Mouse (Mus musculus) hindbrain, embryonic 11.5 days (tissue): ENCODE data around the gene Ehbp1l1. TPM values are rescaled to one million over a fixed set of nuclear protein-coding genes. Genes with fewer than 3 reads are reported as not detected.

Experiments used
- ATAC-seq: fragments of 200-750 bp; cut with Nextera tagmentation; 2 replicates; pipeline ENCODE4 v1.8.0; 2017; ENCODE audit warnings: mild to moderate bottlenecking, moderate TSS enrichment, moderate library complexity; ENCODE audit not compliant: low FRiP score
- DNase-seq: peaks from one replicate; pipeline ENCODE4 v3.0.0-alpha.2; 2015; ENCODE audit warnings: low spot score
- H3K27ac ChIP-seq: fragments of 300-500 bp; sonication (generic); 2 replicates; pipeline ENCODE4 v1.5.1; 2014; ENCODE audit warnings: mild to moderate bottlenecking, low read depth, low read length
- H3K27me3 ChIP-seq: fragments of 300-500 bp; sonication (generic); 2 replicates; pipeline ENCODE4 v1.6.1; 2014; ENCODE audit warnings: mild to moderate bottlenecking, low read length, moderate library complexity, mixed read lengths; ENCODE audit not compliant: control insufficient read depth, insufficient read depth
- H3K36me3 ChIP-seq: fragments of 300-500 bp; sonication (generic); 2 replicates; pipeline ENCODE4 v1.6.1; 2014; ENCODE audit warnings: mild to moderate bottlenecking, low read length, moderate library complexity, mixed read lengths; ENCODE audit not compliant: control insufficient read depth, insufficient read depth
- H3K4me1 ChIP-seq: fragments of 300-500 bp; sonication (generic); replicated peaks from 2 replicates; pipeline ENCODE4 v1.6.1; 2014; ENCODE audit warnings: low read length, mixed read lengths; ENCODE audit not compliant: control insufficient read depth, insufficient read depth
- H3K4me2 ChIP-seq: fragments of 300-500 bp; sonication (generic); replicated peaks from 2 replicates; pipeline ENCODE4 v1.6.1; 2014; ENCODE audit warnings: mild to moderate bottlenecking, low read depth, low read length
- H3K4me3 ChIP-seq: fragments of 300-500 bp; sonication (generic); 2 replicates; pipeline ENCODE4 v1.5.1; 2014; ENCODE audit warnings: low read depth, low read length
- H3K9ac ChIP-seq: fragments of 300-500 bp; sonication (generic); 2 replicates; pipeline ENCODE4 v1.6.1; 2014; ENCODE audit warnings: low read depth, low read length
- H3K9me3 ChIP-seq: fragments of 300-500 bp; sonication (generic); 2 replicates; pipeline ENCODE4 v1.6.1; 2016; ENCODE audit warnings: low read length; ENCODE audit not compliant: control insufficient read depth
- WGBS: fragments of 180-500 bp; shearing (Covaris S2); extraction: QIAGEN DNeasy Blood & Tissue Kit; methylation state at CpG from one replicate; pipeline ENCODE4 v1.1.7; 2014; 5-methylcytosine and 5-hydroxymethylcytosine counted together
- polyA plus RNA-seq: library from polyadenylated mRNA; unstranded; fragments of >200 nt; fragmentation: Nextera tagmentation; extraction: Ambion mirVana; gene quantifications from 2 replicates; pipeline ENCODE4 v1.2.1, GENCODE M21; 2014

The Ehbp1l1 gene
- polyA plus RNA-seq, 1 experiment from 2014 or later = 6.2 TPM

DNA sequence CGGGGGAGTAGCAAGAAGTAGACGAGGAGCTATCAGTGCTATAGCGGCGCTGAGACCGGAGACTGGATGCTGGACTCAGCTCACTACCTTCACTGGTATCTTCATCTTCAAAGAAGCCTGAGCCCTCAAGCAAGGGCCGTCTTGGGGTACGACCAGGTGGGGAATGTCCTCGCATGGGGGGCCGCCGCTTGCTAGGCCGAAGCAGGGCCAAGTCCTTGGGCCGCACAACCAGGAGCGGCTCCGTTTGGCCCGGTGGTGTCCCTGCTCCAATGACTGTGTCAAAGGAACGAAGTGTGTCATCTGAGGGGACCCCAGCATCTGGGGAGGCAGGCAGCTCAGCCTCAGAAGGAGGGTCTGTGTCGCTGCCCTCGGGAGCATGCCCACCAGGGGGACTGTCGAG, 40.7 kb downstream of the Ehbp1l1 start:
- no peak overlapping the region for H3K4me2 ChIP-seq
- no peak overlapping the region for H3K27ac ChIP-seq
- DNase-seq = no peak
- H3K9me3 ChIP-seq = no peaks in the 10 kb centered on the region
- H3K4me3 ChIP-seq = no peak overlapping the region
- WGBS = 95% methylated on average over 17 of the region's 19 CpGs
- no peaks in the 10 kb centered on the region for H3K27me3 ChIP-seq
- no peak for ATAC-seq
- peaks cover 5% of the 10 kb centered on the region; the same call in 1 of the 2 replicates for H3K4me1 ChIP-seq
- H3K36me3 ChIP-seq = peaks cover 14% of the 10 kb centered on the region
- H3K9ac ChIP-seq = no peak overlapping the region

DNA sequence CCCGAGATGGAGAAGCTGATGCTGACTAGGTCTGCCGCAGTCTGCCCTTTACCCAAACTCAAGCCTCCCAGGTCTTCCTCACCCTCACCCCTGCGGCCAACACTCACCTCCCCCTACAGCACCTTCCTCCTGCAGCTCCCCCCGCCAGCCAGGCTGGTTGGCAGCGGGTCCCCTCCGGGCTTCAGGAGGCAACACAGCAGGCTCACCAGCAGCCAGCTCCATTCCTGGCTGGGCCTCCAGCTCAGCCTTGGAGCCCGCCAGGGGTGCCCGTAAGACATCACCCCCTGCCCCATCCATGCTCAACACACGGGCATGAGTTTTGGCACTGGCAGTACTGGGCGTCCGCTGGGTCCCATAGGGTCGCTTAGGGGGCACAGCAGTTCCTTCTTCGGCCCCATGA, 41.1 kb downstream of the Ehbp1l1 start:
- Histone ChIP-seq H3K27ac (no peak overlapping the region), H3K27me3 (no peaks in the 10 kb centered on the region), H3K9me3 (no peaks in the 10 kb centered on the region), H3K36me3 (peaks cover 18% of the 10 kb centered on the region), H3K4me3 (no peak overlapping the region), H3K9ac (no peak overlapping the region), H3K4me2 (no peak overlapping the region), H3K4me1 (peaks cover 3% of the 10 kb centered on the region; the same call in 1 of the 2 replicates)
- ATAC-seq = no peak
- no peak for DNase-seq
- 90% methylated on average over 13 of the region's 13 CpGs for WGBS

DNA sequence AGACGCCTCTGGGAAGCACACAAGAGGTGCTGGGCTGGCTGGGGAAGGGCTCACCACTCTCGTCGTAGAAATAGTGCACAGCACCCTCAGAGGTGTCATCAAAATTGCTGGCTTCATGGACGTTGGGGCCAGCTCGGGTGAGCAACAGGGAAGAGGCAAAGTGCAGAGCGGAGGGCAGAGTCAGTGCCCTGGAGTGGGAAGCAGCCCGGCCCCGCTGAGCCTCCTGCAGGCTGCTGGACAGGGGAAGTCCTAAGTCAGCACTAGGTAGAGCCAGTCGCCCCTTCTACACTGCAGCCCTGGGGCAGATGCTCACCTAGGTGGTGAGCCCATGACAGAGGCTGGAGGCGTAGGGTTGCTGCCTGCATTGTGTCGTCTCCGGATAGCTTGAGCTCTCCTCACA, 41.9 kb downstream of the Ehbp1l1 start:
- 0 out of 2 replicates have a peak, but pooled peaks cover 3% of the 10 kb centered on the region for H3K4me1 ChIP-seq
- no peak overlapping the region for H3K4me2 ChIP-seq
- H3K27ac ChIP-seq = no peak overlapping the region
- WGBS = 96% methylated on average over 12 of the region's 12 CpGs
- H3K9me3 ChIP-seq = no peaks in the 10 kb centered on the region
- no peak overlapping the region for H3K4me3 ChIP-seq
- H3K9ac ChIP-seq = no peak overlapping the region
- H3K27me3 ChIP-seq = no peaks in the 10 kb centered on the region
- peaks cover 22% of the 10 kb centered on the region for H3K36me3 ChIP-seq
- ATAC-seq = no peak
- no peak for DNase-seq

DNA sequence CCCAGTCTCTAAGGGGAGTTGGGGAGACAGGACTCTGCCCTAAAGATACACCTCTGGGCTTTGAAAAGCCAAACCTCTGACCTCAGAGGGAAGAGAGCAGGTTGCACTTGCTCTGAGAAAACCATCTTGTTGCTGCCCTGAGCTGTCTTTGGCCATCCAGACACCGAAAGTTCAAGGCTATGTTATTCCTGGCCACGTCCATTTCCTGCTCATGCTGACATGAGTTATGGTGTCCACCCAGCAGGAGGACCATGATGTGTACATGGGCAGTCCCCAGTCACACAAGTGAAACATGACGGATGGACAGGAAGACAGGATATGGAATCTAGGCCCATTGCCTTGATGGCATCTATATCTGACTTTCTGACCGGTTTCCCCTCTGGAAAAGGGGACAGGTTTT, 45.7 kb downstream of the Ehbp1l1 start:
- Histone ChIP-seq H3K9me3 (no peaks in the 10 kb centered on the region), H3K27ac (no peak overlapping the region), H3K27me3 (no peaks in the 10 kb centered on the region), H3K4me3 (no peak overlapping the region), H3K9ac (no peak overlapping the region), H3K4me1 (no peaks in the 10 kb centered on the region), H3K36me3 (peaks cover 28% of the 10 kb centered on the region), H3K4me2 (no peak overlapping the region)
- WGBS = 90% methylated on average over 4 of the region's 4 CpGs
- no peak for ATAC-seq
- no peak for DNase-seq

DNA sequence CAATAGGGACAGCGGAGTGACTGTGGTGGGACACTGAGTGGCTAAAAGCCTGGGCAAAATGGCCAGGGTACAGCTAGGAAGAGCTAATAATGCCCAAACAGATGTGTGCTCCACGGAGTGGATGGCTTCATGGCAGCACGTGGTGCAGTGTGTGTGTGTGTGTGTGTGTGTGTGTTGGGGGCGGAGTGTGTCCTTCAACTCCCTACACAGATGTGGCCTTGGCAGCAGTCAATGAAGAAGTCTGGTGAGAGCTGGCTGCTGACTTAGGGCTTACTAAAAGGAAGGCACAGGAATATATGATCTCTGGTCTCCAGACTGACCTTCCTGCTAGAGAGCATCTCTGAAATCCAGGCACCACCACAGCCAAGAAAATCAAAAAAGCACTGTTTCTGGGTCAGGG, 57.7 kb downstream of the Ehbp1l1 start:
- WGBS = 86% methylated on average over 4 of the region's 4 CpGs
- Histone ChIP-seq H3K36me3 (0 out of 2 replicates have a peak, but pooled peaks cover 15% of the 10 kb centered on the region), H3K4me2 (no peak overlapping the region)

DNA sequence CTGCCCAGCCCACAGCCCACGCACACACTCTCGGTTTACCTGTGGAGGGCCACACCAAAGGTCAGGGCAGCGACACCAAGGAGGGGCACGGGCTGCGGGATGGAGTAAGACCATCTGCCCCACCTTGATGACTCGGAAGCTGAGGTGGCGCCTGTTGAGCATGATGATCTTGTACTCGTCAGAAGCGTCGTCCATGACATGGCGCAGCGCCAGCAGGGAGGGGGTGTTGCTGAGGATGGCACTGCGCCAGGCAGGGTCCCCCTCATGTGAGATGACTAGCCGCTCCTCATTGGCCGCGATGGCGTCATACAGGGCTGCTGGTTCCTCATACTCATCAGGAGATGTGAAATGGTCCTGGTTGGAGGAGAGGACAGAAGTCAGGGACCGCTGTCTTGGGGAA, 59.7 kb downstream of the Ehbp1l1 start:
- Histone ChIP-seq H3K4me3 (no peak overlapping the region), H3K36me3 (0 out of 2 replicates have a peak, but pooled peaks cover 5% of the 10 kb centered on the region), H3K4me2 (no peak overlapping the region)

More for the DNA sequence above, 57.7 kb downstream of the Ehbp1l1 start:
- Histone ChIP-seq H3K4me3 (no peak overlapping the region), H3K9ac (no peak overlapping the region), H3K27ac (no peak overlapping the region), H3K4me1 (peaks cover 4% of the 10 kb centered on the region; the same call in 1 of the 2 replicates), H3K9me3 (no peaks in the 10 kb centered on the region), H3K27me3 (no peaks in the 10 kb centered on the region)
- ATAC-seq (no peak), DNase-seq (no peak)

DNA sequence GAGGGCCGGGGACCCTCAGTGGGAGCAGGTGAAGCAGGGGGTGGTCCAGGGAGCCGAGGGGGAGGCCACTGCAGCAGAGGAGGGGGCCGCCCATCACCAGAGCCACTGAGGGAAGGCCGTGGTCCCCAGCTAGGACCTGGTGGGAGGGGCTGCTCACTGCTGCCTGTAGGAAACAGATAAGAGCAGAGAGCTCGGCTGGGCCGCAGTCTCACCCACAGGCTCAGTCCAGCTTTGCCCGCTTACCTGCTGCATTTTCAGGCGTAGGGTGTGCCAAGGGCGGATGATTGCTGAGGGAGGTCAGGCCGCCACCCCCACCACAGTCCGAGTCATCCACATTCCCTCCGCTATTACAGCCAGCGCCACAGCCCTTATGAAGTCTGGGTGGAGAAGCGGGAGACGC, 60.7 kb downstream of the Ehbp1l1 start:
- H3K27me3 ChIP-seq = no peaks in the 10 kb centered on the region
- no peaks in the 10 kb centered on the region for H3K9me3 ChIP-seq
- peaks cover 10% of the 10 kb centered on the region; the same call in 1 of the 2 replicates for H3K4me1 ChIP-seq
- H3K4me3 ChIP-seq = no peak overlapping the region
- DNase-seq (no peak), ATAC-seq (no peak)
- no peak overlapping the region for H3K4me2 ChIP-seq
- no peak overlapping the region for H3K27ac ChIP-seq
- H3K9ac ChIP-seq = no peak overlapping the region
- WGBS = 92% methylated on average over 15 of the region's 15 CpGs
- H3K36me3 ChIP-seq = 0 out of 2 replicates have a peak, but pooled peaks cover 2% of the 10 kb centered on the region

More for the DNA sequence above, 59.7 kb downstream of the Ehbp1l1 start:
- Histone ChIP-seq H3K9me3 (no peaks in the 10 kb centered on the region), H3K27ac (no peak overlapping the region), H3K9ac (no peak overlapping the region), H3K4me1 (peaks cover 10% of the 10 kb centered on the region; the same call in 1 of the 2 replicates), H3K27me3 (no peaks in the 10 kb centered on the region)
- ATAC-seq (no peak), DNase-seq (no peak)
- 94% methylated on average over 18 of the region's 18 CpGs for WGBS

DNA sequence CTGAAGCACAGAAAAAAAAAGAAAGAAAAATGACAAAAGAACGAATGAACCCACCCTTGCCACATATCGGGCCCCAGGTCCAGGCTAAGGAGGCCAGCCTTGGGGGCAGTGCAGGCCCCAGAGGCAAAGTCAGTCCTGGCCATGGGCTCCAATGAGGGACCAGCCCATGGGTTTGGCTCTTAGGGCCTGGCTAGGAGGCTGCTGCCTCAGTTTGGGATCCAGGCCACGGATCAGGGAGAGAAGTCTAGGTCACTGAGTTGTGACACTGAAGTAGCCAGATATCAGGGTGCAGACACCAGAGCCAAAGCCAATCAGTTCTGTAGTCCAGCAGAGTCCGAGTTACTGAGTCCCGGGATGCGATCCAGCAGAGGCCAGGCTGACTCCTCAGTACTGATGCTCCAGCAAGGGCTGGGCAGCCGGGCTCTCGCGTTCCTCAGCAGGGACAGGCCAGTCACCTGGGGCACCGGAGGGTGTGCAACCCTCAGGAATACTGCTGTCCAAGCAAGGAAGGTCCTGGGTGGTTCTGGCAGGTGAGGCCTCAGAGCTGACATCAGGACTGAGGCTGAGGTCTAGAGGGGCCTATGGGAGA, 61.4 kb downstream of the Ehbp1l1 start:
- ATAC-seq (no peak), DNase-seq (no peak)
- Histone ChIP-seq H3K4me3 (no peak overlapping the region), H3K36me3 (0 out of 2 replicates have a peak, but pooled peaks cover 2% of the 10 kb centered on the region), H3K4me2 (no peak overlapping the region), H3K9me3 (no peaks in the 10 kb centered on the region), H3K27me3 (no peaks in the 10 kb centered on the region), H3K4me1 (peaks cover 10% of the 10 kb centered on the region; the same call in 1 of the 2 replicates), H3K27ac (no peak overlapping the region), H3K9ac (no peak overlapping the region)
- 91% methylated on average over 10 of the region's 10 CpGs for WGBS
